Mouse (Mus musculus) spleen, postnatal 10 days (tissue): Measurements from ENCODE around the gene Adamtsl2.

ENCODE experiments used
- DNase-seq, 2 experiments: peaks; one replicate each; pipeline ENCODE4 v3.0.0; 2021 to 2022; ENCODE audit warnings: low spot score in 2 of 2

The Adamtsl2 gene

GRCm38 (mm10) chr2:27075485-27075884 lies 3.7 kb upstream of the Adamtsl2 start:
- peak in 1 of 2 experiments; percentile 56 for DNase-seq

- no peak for DNase-seq
Measured at GRCm38 (mm10) chr2:27077655-27078244, 1.4 kb upstream of the Adamtsl2 start.

- no peak for DNase-seq
Measured at GRCm38 (mm10) chr2:27078312-27078711, 867 bp upstream of the Adamtsl2 start.

- DNase-seq = no peak
Measured at GRCm38 (mm10) chr2:27079649-27080048, 470 bp downstream of the Adamtsl2 start.

GRCm38 (mm10) chr2:27083761-27084475 lies 4.7 kb downstream of the Adamtsl2 start:
- no peak for DNase-seq

GRCm38 (mm10) chr2:27084963-27085362 lies 5.8 kb downstream of the Adamtsl2 start:
- no peak for DNase-seq

GRCm38 (mm10) chr2:27085801-27086200 lies 6.6 kb downstream of the Adamtsl2 start:
- no peak for DNase-seq

GRCm38 (mm10) chr2:27086483-27087010 lies 7.4 kb downstream of the Adamtsl2 start:
- DNase-seq = no peak

GRCm38 (mm10) chr2:27087581-27087980 lies 8.4 kb downstream of the Adamtsl2 start:
- DNase-seq = no peak

GRCm38 (mm10) chr2:27088071-27088644 lies 9.0 kb downstream of the Adamtsl2 start:
- DNase-seq = no peak

GRCm38 (mm10) chr2:27088700-27089099 lies 9.5 kb downstream of the Adamtsl2 start:
- DNase-seq = no peak

- DNase-seq = no peak
Measured at GRCm38 (mm10) chr2:27089238-27089637, 10.1 kb downstream of the Adamtsl2 start.

- no peak for DNase-seq
Measured at GRCm38 (mm10) chr2:27095178-27095577, 16.0 kb downstream of the Adamtsl2 start.

GRCm38 (mm10) chr2:27096341-27096981 lies 17.3 kb downstream of the Adamtsl2 start:
- no peak for DNase-seq

- no peak for DNase-seq
Measured at GRCm38 (mm10) chr2:27097241-27097656, 18.1 kb downstream of the Adamtsl2 start.

- DNase-seq = no peak
Measured at GRCm38 (mm10) chr2:27097776-27098175, 18.6 kb downstream of the Adamtsl2 start.

GRCm38 (mm10) chr2:27103554-27103953 lies 24.4 kb downstream of the Adamtsl2 start:
- no peak for DNase-seq

- no peak for DNase-seq
Measured at GRCm38 (mm10) chr2:27106816-27107215, 27.6 kb downstream of the Adamtsl2 start.

- DNase-seq = no peak
Measured at GRCm38 (mm10) chr2:27108144-27108543, 29.0 kb downstream of the Adamtsl2 start.

GRCm38 (mm10) chr2:27109052-27109451 lies 29.9 kb downstream of the Adamtsl2 start:
- DNase-seq = no peak

GRCm38 (mm10) chr2:27112585-27112984 lies 33.4 kb downstream of the Adamtsl2 start:
- DNase-seq = no peak

GRCm38 (mm10) chr2:27114169-27114568 lies 35.0 kb downstream of the Adamtsl2 start:
- no peak for DNase-seq
